Mouse (Mus musculus) CH12F3 (cell line): ENCODE results near the gene Hmgcl.
"Not testable (repeated sequence)": the region's sequence is repeated elsewhere in the genome, so short reads cannot be mapped to it uniquely, and the experiment has no call there.

Source experiments
- in situ Hi-C: fragments of 300-500 bp; cut with MboI; formaldehyde crosslinking; loops from 2 replicates; pipeline ENCODE4 v1.14.3; 2020; ENCODE audit warnings: low sequenced_read_pairs

Gene Hmgcl

GRCm38 (mm10) chr4:135926195-135926808 is 19.9 kb upstream of the Hmgcl start:
- in situ Hi-C loops: no loop called here

- in situ Hi-C loops: no loop called here
Measured at GRCm38 (mm10) chr4:135926861-135927260, 19.4 kb upstream of the Hmgcl start.

- in situ Hi-C loops: no loop called here
Measured at GRCm38 (mm10) chr4:135928376-135928775, 17.9 kb upstream of the Hmgcl start.

GRCm38 (mm10) chr4:135929405-135929804 is 16.8 kb upstream of the Hmgcl start:
- in situ Hi-C loops: no loop called here

GRCm38 (mm10) chr4:135929828-135930227 is 16.4 kb upstream of the Hmgcl start:
- in situ Hi-C loops: loop anchor here (10.0 kb wide), 1 partner anchor 125 kb away; no protein-coding TSS in a partner anchor

GRCm38 (mm10) chr4:135930239-135930638 is 16.0 kb upstream of the Hmgcl start:
- in situ Hi-C loops: loop anchor here (10.0 kb wide), 1 partner anchor 125 kb away; no protein-coding TSS in a partner anchor

GRCm38 (mm10) chr4:135931832-135932231 is 14.4 kb upstream of the Hmgcl start:
- in situ Hi-C loops: loop anchor here (10.0 kb wide), 1 partner anchor 127 kb away; no protein-coding TSS in a partner anchor

- in situ Hi-C loops: loop anchor here (10.0 kb wide), 1 partner anchor 130 kb away; no protein-coding TSS in a partner anchor
Measured at GRCm38 (mm10) chr4:135934708-135935500, 11.3 kb upstream of the Hmgcl start.

- in situ Hi-C loops: loop anchor here (10.0 kb wide), 1 partner anchor 131 kb away; no protein-coding TSS in a partner anchor
Measured at GRCm38 (mm10) chr4:135935502-135935901, 10.7 kb upstream of the Hmgcl start.

GRCm38 (mm10) chr4:135938858-135939257 is 7.4 kb upstream of the Hmgcl start:
- in situ Hi-C loops: loop anchor here (10.0 kb wide), 1 partner anchor 134 kb away; no protein-coding TSS in a partner anchor

- in situ Hi-C loops: not testable (repeated sequence)
Measured at GRCm38 (mm10) chr4:135941026-135941425, 5.2 kb upstream of the Hmgcl start.

GRCm38 (mm10) chr4:135942193-135942592 is 4.1 kb upstream of the Hmgcl start:
- in situ Hi-C loops: no loop called here

GRCm38 (mm10) chr4:135943389-135943788 is 2.9 kb upstream of the Hmgcl start:
- in situ Hi-C loops: no loop called here

GRCm38 (mm10) chr4:135945706-135946105 is 542 bp upstream of the Hmgcl start:
- in situ Hi-C loops: no loop called here

GRCm38 (mm10) chr4:135946659-135947301 is 532 bp downstream of the Hmgcl start:
- in situ Hi-C loops: no loop called here

GRCm38 (mm10) chr4:135948142-135948541 is 1.9 kb downstream of the Hmgcl start:
- in situ Hi-C loops: no loop called here

GRCm38 (mm10) chr4:135949475-135949874 is 3.2 kb downstream of the Hmgcl start:
- in situ Hi-C loops: no loop called here

- in situ Hi-C loops: no loop called here
Measured at GRCm38 (mm10) chr4:135949911-135950310, 3.7 kb downstream of the Hmgcl start.

GRCm38 (mm10) chr4:135950365-135950764 is 4.1 kb downstream of the Hmgcl start:
- in situ Hi-C loops: no loop called here

- in situ Hi-C loops: no loop called here
Measured at GRCm38 (mm10) chr4:135951505-135951904, 5.3 kb downstream of the Hmgcl start.

- in situ Hi-C loops: no loop called here
Measured at GRCm38 (mm10) chr4:135953179-135953578, 6.9 kb downstream of the Hmgcl start.
